ENCODE assay signal across 8 mouse cellular contexts in the genomic region with DNA sequence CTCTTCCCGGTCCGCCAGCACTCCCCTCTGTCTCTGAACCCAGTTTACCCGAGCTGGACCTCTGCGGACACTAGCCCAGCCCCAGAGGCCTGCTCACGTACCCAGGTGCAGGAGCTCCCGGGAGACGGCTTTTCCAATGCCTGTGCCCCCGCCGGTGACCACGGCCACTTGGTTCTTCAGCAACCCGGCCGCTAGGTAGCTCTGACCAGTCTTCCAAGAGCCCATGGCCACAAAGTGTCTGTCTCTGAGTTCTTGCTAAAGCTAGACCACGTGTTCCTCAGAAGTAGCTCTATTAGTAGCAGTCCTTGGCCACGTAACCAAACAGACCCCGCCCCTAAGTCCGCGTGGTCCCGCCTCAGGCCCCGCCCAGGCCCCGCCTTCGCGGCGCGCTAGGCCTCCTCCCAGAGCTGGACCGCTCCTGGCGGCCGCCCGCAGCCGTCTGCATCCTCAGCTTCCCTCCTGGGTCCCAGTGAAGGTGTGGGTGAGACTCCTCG. TPM values are rescaled to one million over a fixed set of nuclear protein-coding genes. Genes with fewer than 3 reads are reported as not detected.
A peak's percentile ranks its signal among the peaks of the same experiment; 100 is the strongest.
DNase-seq lines count a peak whose midpoint lies in the region; ATAC-seq lines count a peak whose summit lies in the region.

A gene (minus strand): TSS at position 323 of the 494 bp plus-strand sequence.
A gene (plus strand): TSS at position 378 of the 494 bp plus-strand sequence.

- WGBS in hindbrain, embryonic 12.5 days, result 0% methylated on average over 30 of the region's 30 CpGs

- H3K4me3 ChIP-seq in hindbrain, embryonic 12.5 days, result peak within 1 kb of the TSS; percentile 52

- H3K27ac ChIP-seq in hindbrain, embryonic 12.5 days, result peak within 1 kb of the TSS; percentile 93

- peak; percentile 95 for DNase-seq in MN1 (ENCODE audit: low spot score)
- peak; percentile 96 for DNase-seq in cerebellum, adult 9-10 months
- DNase-seq in frontal cortex, adult 2 months (ENCODE audit: extremely low spot score in 1 of 2, low spot score in 1 of 2), result peak; percentile 92 to 94
- DNase-seq in layer of hippocampus, postnatal 14 days (ENCODE audit: low spot score in 2 of 2), result peak; percentile 84 to 93
- DNase-seq in lung, postnatal 14 days, result peak; percentile 93
- peak; percentile 77 for DNase-seq in retina, adult 2 months (ENCODE audit: low read depth, low spot score)
- DNase-seq in thymus, postnatal 36 days, result peak; percentile 81

- no peaks in the 10 kb centered on the region for H3K9me3 ChIP-seq in hindbrain, embryonic 12.5 days (replicated peaks)

- peak within 1 kb of the TSS; percentile 75 for H3K9ac ChIP-seq in hindbrain, embryonic 12.5 days

- ATAC-seq in hindbrain, embryonic 12.5 days (ENCODE audit: low FRiP score), result peak; percentile 97

- H3K4me2 ChIP-seq in hindbrain, embryonic 12.5 days (replicated peaks), result peak within 1 kb of the TSS; percentile 89

- peaks cover 20% of the 10 kb centered on the region for H3K4me1 ChIP-seq in hindbrain, embryonic 12.5 days

- H3K27me3 ChIP-seq in hindbrain, embryonic 12.5 days, result no peaks in the 10 kb centered on the region

- no peaks in the 10 kb centered on the region for H3K36me3 ChIP-seq in hindbrain, embryonic 12.5 days

RNA-seq across cellular contexts. Expression of the first gene that starts in this region (rescaled TPM):
- polyA plus RNA-seq in frontal cortex, adult 2 months (2012; rRNA removed), result 7.6 and 8.6 TPM in 2 replicates
- 13.2 and 16.5 TPM in 2 replicates for polyA plus RNA-seq in hindbrain, embryonic 12.5 days (2016; fragmentation: Nextera tagmentation; extraction: Ambion mirVana)
- total RNA-seq in layer of hippocampus, postnatal 14 days (2021), result 1 to 10 TPM; 5.9 to 6.1 TPM

RNA-seq across cellular contexts. Expression of the second gene that starts in this region (rescaled TPM):
- 19.6 and 20.4 TPM in 2 replicates for polyA plus RNA-seq in frontal cortex, adult 2 months (2012; rRNA removed)
- 31.0 and 36.0 TPM in 2 replicates for polyA plus RNA-seq in hindbrain, embryonic 12.5 days (2016; fragmentation: Nextera tagmentation; extraction: Ambion mirVana)
- total RNA-seq in layer of hippocampus, postnatal 14 days (2021), result 10 to 100 TPM; 25.5 to 26.1 TPM

Comparison
In these comparisons a context has a peak if more than half of its experiments do, and no peak if none do; other contexts are left out.
1. Peak in every context shown above with its lines: DNase-seq, ATAC-seq, H3K4me3 ChIP-seq and H3K27ac ChIP-seq.